Mouse (Mus musculus): ENCODE measurements around the gene Muc5ac.

The Muc5ac gene

GRCm38 (mm10) chr7:141836423-141836822 lies 47.7 kb downstream of the Muc5ac start:
- no peak for DNase-seq (ENCODE audit: low spot score)

- DNase-seq (ENCODE audit: low spot score) = no peak
Observed at GRCm38 (mm10) chr7:141838779-141839178, 50.0 kb downstream of the Muc5ac start, which contains the start of gene Muc5b. TSS of gene Muc5b (plus strand) at chr7:141839070.

GRCm38 (mm10) chr7:141840354-141840753 lies 51.6 kb downstream of the Muc5ac start:
- DNase-seq (ENCODE audit: low spot score) = no peak

GRCm38 (mm10) chr7:141861046-141861445 lies 72.3 kb downstream of the Muc5ac start:
- no peak for DNase-seq (ENCODE audit: low spot score)
